Mouse (Mus musculus) bone marrow, adult 2 months (tissue): ENCODE results near the gene Dhcr24.

Experiments used
- CTCF ChIP-seq: fragments of 200-500 bp; IDR thresholded peaks from 2 replicates; pipeline ENCODE4 v1.5.1; 2011; ENCODE audit warnings: low read length, control low read depth; ENCODE audit not compliant: control insufficient read depth, insufficient read depth
- POLR2A ChIP-seq: fragments of 200-500 bp; IDR thresholded peaks from 2 replicates; pipeline ENCODE4 v1.6.1; 2011; ENCODE audit warnings: low read depth, mild to moderate bottlenecking, control low read depth, low read length, borderline replicate concordance; ENCODE audit not compliant: control insufficient read depth

- TF ChIP-seq POLR2A (no peak), CTCF (no peak)
Observed at GRCm38 (mm10) chr4:106590142-106590541, 29.3 kb downstream of the Dhcr24 start.
